ENCODE assay signal across 7 mouse cellular contexts in genomic region chr13:55420933-55421800, GRCm38 (mm10). TPM values are rescaled to one million over a fixed set of nuclear protein-coding genes. Genes with fewer than 3 reads are reported as not detected.
DNase-seq lines count a peak whose midpoint lies in the region; ATAC-seq lines count a peak whose summit lies in the region.

No protein-coding gene starts in this region.

- H3K9ac ChIP-seq in embryonic facial prominence, embryonic 11.5 days (replicated peaks; ENCODE audit: low read length), result peak overlapping the region; percentile 19; the same call in 1 of the 2 replicates
- peak overlapping the region; percentile 53; the same call in 1 of the 2 replicates for H3K9ac ChIP-seq in limb, embryonic 13.5 days
- no peak overlapping the region; the same call in 1 of the 2 replicates for H3K9ac ChIP-seq in midbrain, embryonic 13.5 days (replicated peaks)

- peak; percentile 84 for DNase-seq in adrenal gland, postnatal 14 days
- peak; percentile 73 for DNase-seq in embryonic facial prominence, embryonic 11.5 days (ENCODE audit: low spot score)
- no peak for DNase-seq in heart, embryonic 10.5 days (ENCODE audit: low spot score)
- peak; percentile 71 for DNase-seq in kidney, adult 9 months
- peak; percentile 49 to 78 for DNase-seq in spleen, postnatal 10 days (ENCODE audit: low spot score in 2 of 2)

- H3K4me2 ChIP-seq in embryonic facial prominence, embryonic 11.5 days (ENCODE audit: low read depth, low read length), result peak overlapping the region; percentile 34
- H3K4me2 ChIP-seq in limb, embryonic 13.5 days (replicated peaks), result peak overlapping the region; percentile 57
- H3K4me2 ChIP-seq in midbrain, embryonic 13.5 days (replicated peaks), result peak overlapping the region; percentile 44

- H3K36me3 ChIP-seq in embryonic facial prominence, embryonic 11.5 days (replicated peaks; ENCODE audit: control insufficient read depth, insufficient read depth, low read depth, low read length), result no peaks in the 10 kb centered on the region
- H3K36me3 ChIP-seq in heart, embryonic 10.5 days, result no peaks in the 10 kb centered on the region
- H3K36me3 ChIP-seq in limb, embryonic 13.5 days, result no peaks in the 10 kb centered on the region
- no peaks in the 10 kb centered on the region for H3K36me3 ChIP-seq in midbrain, embryonic 13.5 days

- 13% methylated on average over 35 of the region's 35 CpGs for WGBS in embryonic facial prominence, embryonic 11.5 days
- WGBS in heart, embryonic 10.5 days, result 9% methylated on average over 35 of the region's 35 CpGs
- WGBS in limb, embryonic 13.5 days, result 10% methylated on average over 35 of the region's 35 CpGs
- WGBS in midbrain, embryonic 13.5 days, result 17% methylated on average over 35 of the region's 35 CpGs

- peak; percentile 31; the same call in 1 of the 2 replicates for ATAC-seq in embryonic facial prominence, embryonic 11.5 days (replicated peaks; ENCODE audit: insufficient number of reproducible peaks, low FRiP score, low TSS enrichment, low read depth)
- ATAC-seq in limb, embryonic 13.5 days (ENCODE audit: low FRiP score, low read depth), result peak; percentile 64; the same call in 1 of the 2 replicates
- peak; percentile 74 for ATAC-seq in midbrain, embryonic 13.5 days

- no peaks in the 10 kb centered on the region for H3K4me1 ChIP-seq in embryonic facial prominence, embryonic 11.5 days (ENCODE audit: control insufficient read depth, insufficient read depth, low read length)
- H3K4me1 ChIP-seq in heart, embryonic 10.5 days, result peaks cover 20% of the 10 kb centered on the region
- peaks cover 24% of the 10 kb centered on the region for H3K4me1 ChIP-seq in limb, embryonic 13.5 days
- peaks cover 20% of the 10 kb centered on the region for H3K4me1 ChIP-seq in midbrain, embryonic 13.5 days (replicated peaks)

- no peak overlapping the region for H3K27ac ChIP-seq in embryonic facial prominence, embryonic 11.5 days (replicated peaks; ENCODE audit: low read depth, low read length)
- no peak overlapping the region for H3K27ac ChIP-seq in heart, embryonic 10.5 days
- H3K27ac ChIP-seq in limb, embryonic 13.5 days, result no peak overlapping the region
- no peak overlapping the region for H3K27ac ChIP-seq in midbrain, embryonic 13.5 days

- H3K27me3 ChIP-seq in embryonic facial prominence, embryonic 11.5 days (ENCODE audit: control insufficient read depth, insufficient read depth, low read length), result peaks cover 30% of the 10 kb centered on the region
- H3K27me3 ChIP-seq in heart, embryonic 10.5 days (ENCODE audit: insufficient read depth, poor library complexity, severe bottlenecking), result peaks cover 68% of the 10 kb centered on the region
- H3K27me3 ChIP-seq in limb, embryonic 13.5 days, result peaks cover 62% of the 10 kb centered on the region
- peaks cover 57% of the 10 kb centered on the region for H3K27me3 ChIP-seq in midbrain, embryonic 13.5 days

- no peaks in the 10 kb centered on the region for H3K9me3 ChIP-seq in embryonic facial prominence, embryonic 11.5 days (replicated peaks; ENCODE audit: control insufficient read depth, low read length)
- no peaks in the 10 kb centered on the region for H3K9me3 ChIP-seq in heart, embryonic 10.5 days
- H3K9me3 ChIP-seq in limb, embryonic 13.5 days, result no peaks in the 10 kb centered on the region
- H3K9me3 ChIP-seq in midbrain, embryonic 13.5 days, result no peaks in the 10 kb centered on the region

- peak overlapping the region; percentile 3 for H3K4me3 ChIP-seq in embryonic facial prominence, embryonic 11.5 days (ENCODE audit: low read depth, low read length)
- peak overlapping the region; percentile 36 for H3K4me3 ChIP-seq in heart, embryonic 10.5 days
- peak overlapping the region; percentile 31 for H3K4me3 ChIP-seq in limb, embryonic 13.5 days
- peak overlapping the region; percentile 16 for H3K4me3 ChIP-seq in midbrain, embryonic 13.5 days (replicated peaks)

RNA-seq across cellular contexts. Expression of gene F12, which starts 5.4 kb away (rescaled TPM):
- total RNA-seq in adrenal gland, postnatal 14 days (2021), result 4.3 and 60.0 TPM in 2 replicates
- polyA plus RNA-seq in embryonic facial prominence, embryonic 11.5 days (2014; fragmentation: Nextera tagmentation; extraction: Ambion mirVana), result not detected in 2 replicates
- 0.21 and 8.5 TPM in 2 replicates for polyA plus RNA-seq in heart, embryonic 10.5 days (2016; fragmentation: Nextera tagmentation; extraction: Ambion mirVana)
- 0.08 and 0.51 TPM in 2 replicates for polyA plus RNA-seq in limb, embryonic 13.5 days (2015; fragmentation: Nextera tagmentation; extraction: Ambion mirVana)
- polyA plus RNA-seq in midbrain, embryonic 13.5 days (2015; fragmentation: Nextera tagmentation; extraction: Ambion mirVana), result not detected in 2 replicates

RNA-seq across cellular contexts. Expression of gene Pfn3, which starts 6.1 kb away (rescaled TPM):
- total RNA-seq in adrenal gland, postnatal 14 days (2021), result not detected in 2 replicates
- polyA plus RNA-seq in embryonic facial prominence, embryonic 11.5 days (2014; fragmentation: Nextera tagmentation; extraction: Ambion mirVana), result not detected in 2 replicates
- polyA plus RNA-seq in heart, embryonic 10.5 days (2016; fragmentation: Nextera tagmentation; extraction: Ambion mirVana), result not detected in 2 replicates
- 0.29 TPM in 1 of 2 replicates, not detected in the other for polyA plus RNA-seq in limb, embryonic 13.5 days (2015; fragmentation: Nextera tagmentation; extraction: Ambion mirVana)
- not detected in 2 replicates for polyA plus RNA-seq in midbrain, embryonic 13.5 days (2015; fragmentation: Nextera tagmentation; extraction: Ambion mirVana)

RNA-seq across cellular contexts. Expression of gene Slc34a1, which starts 23.2 kb away (rescaled TPM):
- 0.33 TPM in 1 of 2 replicates, not detected in the other for total RNA-seq in adrenal gland, postnatal 14 days (2021)
- 0.14 TPM in 1 of 2 replicates, not detected in the other for polyA plus RNA-seq in embryonic facial prominence, embryonic 11.5 days (2014; fragmentation: Nextera tagmentation; extraction: Ambion mirVana)
- not detected in 2 replicates for polyA plus RNA-seq in heart, embryonic 10.5 days (2016; fragmentation: Nextera tagmentation; extraction: Ambion mirVana)
- 0.06 TPM in 1 of 2 replicates, not detected in the other for polyA plus RNA-seq in limb, embryonic 13.5 days (2015; fragmentation: Nextera tagmentation; extraction: Ambion mirVana)
- polyA plus RNA-seq in midbrain, embryonic 13.5 days (2015; fragmentation: Nextera tagmentation; extraction: Ambion mirVana), result not detected in 2 replicates

RNA-seq across cellular contexts. Expression of gene Grk6, which starts 23.7 kb away (rescaled TPM):
- 35.3 and 55.4 TPM in 2 replicates for total RNA-seq in adrenal gland, postnatal 14 days (2021)
- 50.4 and 59.7 TPM in 2 replicates for polyA plus RNA-seq in embryonic facial prominence, embryonic 11.5 days (2014; fragmentation: Nextera tagmentation; extraction: Ambion mirVana)
- polyA plus RNA-seq in heart, embryonic 10.5 days (2016; fragmentation: Nextera tagmentation; extraction: Ambion mirVana), result 29.5 and 44.2 TPM in 2 replicates
- polyA plus RNA-seq in limb, embryonic 13.5 days (2015; fragmentation: Nextera tagmentation; extraction: Ambion mirVana), result 48.1 and 50.1 TPM in 2 replicates
- 26.8 and 35.7 TPM in 2 replicates for polyA plus RNA-seq in midbrain, embryonic 13.5 days (2015; fragmentation: Nextera tagmentation; extraction: Ambion mirVana)

RNA-seq across cellular contexts. Expression of gene Prr7, which starts 42.9 kb away (rescaled TPM):
- 3.1 and 6.0 TPM in 2 replicates for total RNA-seq in adrenal gland, postnatal 14 days (2021)
- 1.7 TPM in 2 replicates for polyA plus RNA-seq in embryonic facial prominence, embryonic 11.5 days (2014; fragmentation: Nextera tagmentation; extraction: Ambion mirVana)
- 0.17 and 0.21 TPM in 2 replicates for polyA plus RNA-seq in heart, embryonic 10.5 days (2016; fragmentation: Nextera tagmentation; extraction: Ambion mirVana)
- 0.79 and 0.87 TPM in 2 replicates for polyA plus RNA-seq in limb, embryonic 13.5 days (2015; fragmentation: Nextera tagmentation; extraction: Ambion mirVana)
- 2.3 and 2.8 TPM in 2 replicates for polyA plus RNA-seq in midbrain, embryonic 13.5 days (2015; fragmentation: Nextera tagmentation; extraction: Ambion mirVana)
